Mouse (Mus musculus) forebrain, embryonic 15.5 days (tissue): ENCODE results near the gene Ambra1. TPM values are rescaled to one million over a fixed set of nuclear protein-coding genes. Genes with fewer than 3 reads are reported as not detected.

Source experiments
- ATAC-seq: fragments of 200-750 bp; cut with Nextera tagmentation; replicated peaks from 2 replicates; pipeline ENCODE4 v1.8.0; 2017; ENCODE audit warnings: mild to moderate bottlenecking, moderate TSS enrichment, moderate library complexity
- H3K27ac ChIP-seq: fragments of 300-500 bp; sonication (generic); replicated peaks from 2 replicates; pipeline ENCODE4 v1.5.1; 2015; ENCODE audit warnings: mild to moderate bottlenecking, inconsistent platforms
- H3K27me3 ChIP-seq: fragments of 300-500 bp; sonication (generic); 2 replicates; pipeline ENCODE4 v1.6.1; 2015; ENCODE audit warnings: inconsistent platforms
- H3K36me3 ChIP-seq: fragments of 300-500 bp; sonication (generic); 2 replicates; pipeline ENCODE4 v1.6.1; 2015; ENCODE audit warnings: mild to moderate bottlenecking, inconsistent platforms
- H3K4me1 ChIP-seq: fragments of 300-500 bp; sonication (generic); 2 replicates; pipeline ENCODE4 v1.6.1; 2015; ENCODE audit warnings: inconsistent platforms
- H3K4me2 ChIP-seq: fragments of 300-500 bp; sonication (generic); replicated peaks from 2 replicates; pipeline ENCODE4 v1.6.1; 2015; ENCODE audit warnings: mild to moderate bottlenecking, inconsistent platforms
- H3K4me3 ChIP-seq: fragments of 300-500 bp; sonication (generic); 2 replicates; pipeline ENCODE4 v1.5.1; 2015; ENCODE audit warnings: mild to moderate bottlenecking, inconsistent platforms
- H3K9ac ChIP-seq: fragments of 300-500 bp; sonication (generic); replicated peaks from 2 replicates; pipeline ENCODE4 v1.6.1; 2015; ENCODE audit warnings: mild to moderate bottlenecking, inconsistent platforms
- H3K9me3 ChIP-seq: fragments of 300-500 bp; sonication (generic); 2 replicates; pipeline ENCODE4 v1.6.1; 2016; ENCODE audit warnings: inconsistent platforms
- WGBS: fragments of 180-500 bp; shearing (Covaris S2); methylation state at CpG from one replicate; pipeline ENCODE4 v1.1.7; 2015; ENCODE audit warnings: mixed read lengths; 5-methylcytosine and 5-hydroxymethylcytosine counted together
- polyA plus RNA-seq: library from polyadenylated mRNA; unstranded; fragments of >200 nt; fragmentation: Nextera tagmentation; extraction: Ambion mirVana; gene quantifications from 2 replicates; pipeline ENCODE4 v1.2.1, GENCODE M21; 2015

The Ambra1 gene
- polyA plus RNA-seq, 1 experiment from 2014 or later: 20.0 TPM

DNA sequence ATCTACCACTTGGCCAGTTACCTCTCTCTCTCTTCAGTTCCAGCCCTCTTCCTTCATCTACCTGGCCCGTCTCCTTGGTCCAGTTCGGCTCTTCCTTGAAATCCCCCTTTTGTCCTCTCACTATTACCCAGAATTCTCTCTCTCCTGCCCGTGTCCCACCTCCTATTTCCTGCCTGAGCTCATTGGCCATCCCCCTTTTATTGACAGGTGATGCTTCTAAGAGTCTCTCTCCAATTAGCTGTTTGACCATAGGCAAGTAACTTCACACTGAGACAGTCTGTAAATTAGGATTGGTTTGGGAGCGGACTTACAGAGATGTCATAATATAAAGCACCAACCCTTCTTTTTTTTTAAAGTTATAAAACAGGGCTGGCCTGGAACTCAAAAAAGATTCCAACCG, 14.8 kb downstream of the Ambra1 start:
- Histone ChIP-seq H3K9me3 (no peaks in the 10 kb centered on the region), H3K27ac (no peak overlapping the region), H3K4me1 (no peaks in the 10 kb centered on the region), H3K4me2 (no peak overlapping the region), H3K4me3 (no peak overlapping the region), H3K27me3 (no peaks in the 10 kb centered on the region), H3K9ac (no peak overlapping the region), H3K36me3 (no peaks in the 10 kb centered on the region)
- 81% methylated on average over 5 of the region's 5 CpGs for WGBS
- no peak for ATAC-seq

DNA sequence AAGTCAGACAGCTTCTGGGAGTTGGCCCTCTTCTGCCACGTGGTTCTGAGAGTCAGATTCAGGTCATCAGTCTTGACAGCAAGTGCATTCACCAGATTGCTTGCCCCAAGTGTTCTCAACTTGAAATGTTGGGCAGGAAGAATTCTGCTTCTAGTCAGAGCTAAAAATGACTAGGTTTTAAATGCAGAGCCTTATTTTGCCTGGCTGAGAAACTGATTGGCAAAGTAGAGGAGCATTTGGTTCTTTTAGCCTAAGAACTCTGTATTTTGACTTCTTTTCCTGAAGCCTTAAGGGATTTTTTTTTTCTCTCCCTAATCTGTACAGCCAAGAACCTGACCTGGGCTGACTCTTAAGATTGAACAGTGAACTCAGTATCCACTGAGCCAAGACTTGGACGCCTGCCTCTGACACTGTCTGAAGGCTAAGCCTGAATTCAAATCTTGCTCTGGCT, 19.9 kb downstream of the Ambra1 start:
- Histone ChIP-seq H3K27me3 (no peaks in the 10 kb centered on the region), H3K9me3 (no peaks in the 10 kb centered on the region), H3K9ac (no peak overlapping the region), H3K27ac (no peak overlapping the region), H3K4me1 (no peaks in the 10 kb centered on the region), H3K36me3 (no peaks in the 10 kb centered on the region), H3K4me3 (no peak overlapping the region), H3K4me2 (no peak overlapping the region)
- WGBS: 68% methylated on average over 2 of the region's 2 CpGs
- no peak for ATAC-seq

DNA sequence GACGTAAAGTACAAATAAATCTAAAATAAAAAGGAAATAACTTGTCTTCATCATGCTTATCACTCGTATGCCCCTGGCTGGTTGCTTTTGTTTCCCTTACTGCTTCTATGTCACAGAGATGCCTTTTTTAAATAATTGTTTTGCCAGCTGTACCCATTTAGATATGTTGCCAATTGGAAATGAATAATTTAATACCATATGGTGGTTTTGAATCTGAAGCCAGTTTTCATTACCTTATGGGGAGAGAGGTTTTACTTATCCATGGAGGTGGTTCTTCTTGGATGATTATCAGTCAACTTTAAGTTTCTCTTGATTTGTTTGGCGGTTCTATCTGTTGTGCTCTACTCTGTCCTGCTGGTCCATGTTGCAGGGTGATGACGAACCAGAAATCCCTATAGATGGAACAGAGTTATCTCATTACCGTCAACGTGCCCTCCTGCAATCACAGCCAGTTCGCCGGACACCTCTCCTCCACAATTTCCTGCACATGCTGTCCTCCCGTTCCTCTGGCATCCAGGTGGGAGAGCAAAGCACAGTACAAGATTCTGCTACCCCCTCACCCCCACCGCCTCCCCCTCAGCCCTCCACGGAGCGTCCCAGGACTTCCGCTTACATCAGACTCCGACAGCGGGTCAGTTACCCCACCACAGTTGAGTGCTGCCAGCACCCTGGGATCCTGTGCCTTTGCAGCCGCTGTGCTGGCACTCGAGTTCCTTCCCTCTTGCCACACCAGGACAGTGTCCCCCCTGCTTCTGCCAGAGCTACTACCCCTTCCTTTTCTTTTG, 42.2 kb downstream of the Ambra1 start:
- Histone ChIP-seq H3K9me3 (no peaks in the 10 kb centered on the region), H3K36me3 (peaks cover 40% of the 10 kb centered on the region)

DNA sequence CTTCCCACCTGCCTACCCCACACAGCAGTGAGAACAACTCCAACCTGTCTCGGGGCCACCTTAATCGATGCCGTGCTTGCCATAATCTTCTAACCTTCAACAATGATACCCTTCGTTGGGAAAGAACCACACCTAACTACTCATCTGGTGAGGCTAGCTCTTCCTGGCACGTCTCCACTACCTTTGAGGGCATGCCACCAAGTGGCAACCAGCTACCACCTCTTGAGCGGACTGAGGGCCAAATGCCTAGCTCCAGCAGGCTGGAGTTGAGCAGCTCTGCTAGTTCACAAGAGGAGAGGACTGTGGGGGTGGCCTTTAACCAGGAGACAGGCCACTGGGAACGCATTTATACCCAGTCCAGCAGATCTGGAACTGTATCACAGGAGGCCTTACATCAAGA, 43.4 kb downstream of the Ambra1 start:
- H3K4me3 ChIP-seq: no peak overlapping the region
- 93% methylated on average over 7 of the region's 7 CpGs for WGBS
- no peaks in the 10 kb centered on the region for H3K27me3 ChIP-seq
- H3K27ac ChIP-seq: no peak overlapping the region
- no peak overlapping the region for H3K9ac ChIP-seq
- H3K4me2 ChIP-seq: no peak overlapping the region
- no peak for ATAC-seq
- no peaks in the 10 kb centered on the region for H3K9me3 ChIP-seq
- H3K36me3 ChIP-seq: peaks cover 33% of the 10 kb centered on the region
- 0 out of 2 replicates have a peak, but pooled peaks cover 3% of the 10 kb centered on the region for H3K4me1 ChIP-seq

More for the DNA sequence above, 42.2 kb downstream of the Ambra1 start:
- Histone ChIP-seq H3K27ac (peak overlapping the region; percentile 31; the same call in 1 of the 2 replicates), H3K4me3 (no peak overlapping the region), H3K9ac (no peak overlapping the region), H3K4me2 (no peak overlapping the region), H3K27me3 (no peaks in the 10 kb centered on the region), H3K4me1 (0 out of 2 replicates have a peak, but pooled peaks cover 3% of the 10 kb centered on the region)
- ATAC-seq: 0 out of 2 replicates have a peak, but pooled peaks have one; percentile 13
- 86% methylated on average over 17 of the region's 17 CpGs for WGBS

DNA sequence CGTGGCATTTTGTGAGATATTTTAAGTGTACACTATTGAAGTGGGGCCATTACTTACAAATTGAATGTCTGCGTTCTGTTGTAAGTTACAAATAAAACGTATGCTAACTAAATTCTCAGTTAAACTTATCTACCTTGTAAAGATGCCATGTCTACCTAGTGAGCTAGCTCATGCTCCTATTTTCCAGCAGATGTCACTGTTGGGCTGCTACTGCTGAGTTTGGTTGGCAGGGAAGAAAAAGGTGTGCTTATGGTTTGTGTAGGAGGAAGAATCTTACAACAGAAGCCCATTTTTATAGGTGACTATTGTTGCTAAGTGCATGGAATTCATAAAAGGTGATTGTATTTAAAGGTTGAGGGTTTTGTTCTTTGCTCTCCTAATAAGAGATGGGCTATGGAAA, 49.2 kb downstream of the Ambra1 start:
- H3K4me2 ChIP-seq: no peak overlapping the region
- H3K9me3 ChIP-seq: no peaks in the 10 kb centered on the region
- no peak; the same call in 1 of the 2 replicates for ATAC-seq
- no peaks in the 10 kb centered on the region for H3K27me3 ChIP-seq
- H3K9ac ChIP-seq: no peak overlapping the region
- peaks cover 2% of the 10 kb centered on the region; the same call in 1 of the 2 replicates for H3K36me3 ChIP-seq
- H3K4me1 ChIP-seq: no peaks in the 10 kb centered on the region
- H3K4me3 ChIP-seq: no peak overlapping the region
- whole genome bisulfite sequencing: 70% methylated on average over 3 of the region's 3 CpGs
- H3K27ac ChIP-seq: no peak overlapping the region

DNA sequence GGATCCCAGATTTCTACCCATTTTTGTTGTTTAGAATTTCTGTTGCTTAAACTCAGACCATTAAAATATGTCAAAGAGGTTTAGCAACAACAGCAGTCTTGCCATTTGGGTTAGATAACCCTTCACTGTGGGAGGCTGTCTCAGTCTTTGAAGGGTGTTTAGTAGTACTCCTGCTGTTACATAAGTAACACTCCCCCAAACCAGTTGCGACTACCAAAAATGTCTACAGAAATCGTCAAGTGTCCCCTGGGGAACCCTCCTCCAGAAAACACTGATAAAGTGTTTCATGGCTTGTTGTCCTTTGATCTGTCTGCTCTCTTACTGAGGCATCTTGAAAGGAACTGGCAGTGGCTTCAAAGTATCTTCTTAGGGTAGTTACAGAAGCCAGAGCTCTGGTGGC, 61.7 kb downstream of the Ambra1 start:
- H3K36me3 ChIP-seq: no peaks in the 10 kb centered on the region
- H3K27me3 ChIP-seq: no peaks in the 10 kb centered on the region
- no peak overlapping the region for H3K9ac ChIP-seq
- no peak for ATAC-seq
- no peak overlapping the region for H3K4me2 ChIP-seq
- peaks cover 12% of the 10 kb centered on the region; the same call in 1 of the 2 replicates for H3K4me1 ChIP-seq
- 52% methylated on average over 2 of the region's 2 CpGs for WGBS
- 0 out of 2 replicates have a peak overlapping the region, but pooled peaks have one; percentile 37 for H3K27ac ChIP-seq
- H3K9me3 ChIP-seq: no peaks in the 10 kb centered on the region
- no peak overlapping the region for H3K4me3 ChIP-seq

DNA sequence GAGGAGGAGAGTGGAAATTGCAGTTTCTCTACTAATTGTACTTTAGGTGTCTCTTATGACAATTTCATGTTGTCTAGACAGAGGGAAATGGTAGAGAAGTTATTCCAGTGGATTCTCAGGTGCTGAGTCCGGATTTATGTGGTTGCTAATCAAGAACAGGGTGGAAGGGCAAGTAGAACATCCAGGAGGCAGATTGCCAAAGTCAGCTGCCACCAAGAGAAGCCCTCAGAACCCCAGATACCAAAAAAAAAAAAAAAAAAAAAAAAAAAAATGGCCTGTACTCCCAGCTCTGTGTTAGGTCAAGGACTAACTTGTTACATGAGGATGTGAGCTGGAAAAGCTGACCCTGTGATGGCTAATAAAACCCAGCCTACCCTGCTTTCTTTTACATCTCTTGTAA, 62.4 kb downstream of the Ambra1 start:
- no peaks in the 10 kb centered on the region for H3K9me3 ChIP-seq
- H3K4me3 ChIP-seq: no peak overlapping the region

DNA sequence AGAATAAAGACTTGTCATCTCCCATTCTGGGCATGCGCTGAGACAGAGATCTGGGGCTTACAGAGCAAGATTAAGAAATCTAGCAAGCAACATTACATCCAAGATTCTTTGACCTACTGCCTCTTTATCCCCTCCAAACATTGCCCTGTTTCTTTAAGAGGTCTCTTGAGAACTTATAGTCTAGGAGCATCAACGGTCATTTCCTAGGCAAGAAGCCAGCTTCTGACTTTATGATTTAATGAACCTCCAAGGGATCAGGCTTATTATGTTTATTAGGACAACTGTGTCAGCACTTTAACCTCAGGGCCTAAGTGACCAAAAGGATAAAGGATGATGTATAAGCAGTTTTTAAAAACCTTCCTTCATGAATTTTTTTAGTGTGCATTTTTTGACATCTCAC, 64.5 kb downstream of the Ambra1 start:
- H3K27ac ChIP-seq: no peak overlapping the region
- H3K4me2 ChIP-seq: no peak overlapping the region
- ATAC-seq: no peak
- no peaks in the 10 kb centered on the region for H3K27me3 ChIP-seq
- H3K4me1 ChIP-seq: peaks cover 12% of the 10 kb centered on the region; the same call in 1 of the 2 replicates
- no peaks in the 10 kb centered on the region for H3K36me3 ChIP-seq
- no peak overlapping the region for H3K4me3 ChIP-seq
- H3K9ac ChIP-seq: no peak overlapping the region
- WGBS: 69% methylated on average over 2 of the region's 2 CpGs
- no peaks in the 10 kb centered on the region for H3K9me3 ChIP-seq

More for the DNA sequence above, 62.4 kb downstream of the Ambra1 start:
- Histone ChIP-seq H3K27ac (0 out of 2 replicates have a peak overlapping the region, but pooled peaks have one; percentile 19), H3K4me2 (no peak overlapping the region), H3K27me3 (no peaks in the 10 kb centered on the region), H3K4me1 (peaks cover 12% of the 10 kb centered on the region; the same call in 1 of the 2 replicates), H3K9ac (no peak overlapping the region), H3K36me3 (no peaks in the 10 kb centered on the region)
- 74% methylated on average over 1 of the region's 1 CpGs for WGBS
- no peak for ATAC-seq

DNA sequence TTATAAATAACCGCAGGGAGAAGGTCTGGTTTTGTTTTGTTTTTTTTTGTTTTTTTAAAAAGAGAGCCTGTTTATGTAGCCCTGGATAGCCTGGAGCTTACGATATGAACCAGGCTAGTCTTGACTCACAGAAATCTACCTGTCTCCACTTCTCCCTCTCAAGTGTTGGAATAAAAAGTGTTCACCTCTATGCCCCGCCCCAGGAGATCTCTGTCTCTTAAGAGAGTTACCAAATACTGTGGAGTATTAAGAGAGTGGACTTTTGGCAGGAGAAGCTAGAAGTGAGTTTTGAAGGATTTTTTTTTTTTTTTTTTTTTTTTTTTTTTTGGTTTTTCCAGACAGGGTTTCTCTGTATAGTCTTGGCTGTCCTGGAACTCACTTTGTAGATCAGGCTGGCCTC, 65.2 kb downstream of the Ambra1 start:
- no peaks in the 10 kb centered on the region for H3K27me3 ChIP-seq
- H3K27ac ChIP-seq: no peak overlapping the region
- H3K4me3 ChIP-seq: no peak overlapping the region
- ATAC-seq: no peak
- H3K9me3 ChIP-seq: no peaks in the 10 kb centered on the region
- H3K36me3 ChIP-seq: no peaks in the 10 kb centered on the region
- WGBS: 87% methylated on average over 3 of the region's 3 CpGs
- peaks cover 12% of the 10 kb centered on the region; the same call in 1 of the 2 replicates for H3K4me1 ChIP-seq
- no peak overlapping the region for H3K9ac ChIP-seq
- H3K4me2 ChIP-seq: no peak overlapping the region

DNA sequence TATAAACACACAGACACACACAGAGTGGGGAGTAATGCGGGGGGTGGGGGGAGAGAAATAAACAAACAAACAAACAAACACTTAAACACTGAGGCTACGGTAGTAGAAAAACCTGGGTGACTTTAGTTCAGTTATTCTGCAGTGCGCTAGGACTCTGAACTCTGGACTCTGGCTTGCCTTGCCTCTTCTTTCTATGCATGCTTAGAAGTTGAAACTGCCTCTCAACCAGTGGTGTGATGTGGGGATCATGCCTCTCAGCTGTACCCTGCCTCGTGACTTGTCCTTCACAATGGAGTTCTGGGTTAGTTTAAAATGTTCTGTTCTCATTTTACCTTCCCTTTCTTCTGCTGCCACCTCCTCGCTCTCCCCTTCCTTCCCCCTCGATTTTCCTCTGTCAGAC, 81.5 kb downstream of the Ambra1 start:
- no peaks in the 10 kb centered on the region for H3K27me3 ChIP-seq
- H3K4me3 ChIP-seq: no peak overlapping the region
- H3K27ac ChIP-seq: no peak overlapping the region
- ATAC-seq: no peak
- no peak overlapping the region for H3K4me2 ChIP-seq
- H3K36me3 ChIP-seq: peaks cover 8% of the 10 kb centered on the region; the same call in 1 of the 2 replicates
- no peaks in the 10 kb centered on the region for H3K9me3 ChIP-seq
- 91% methylated on average over 6 of the region's 6 CpGs for WGBS
- no peak overlapping the region for H3K9ac ChIP-seq
- H3K4me1 ChIP-seq: no peaks in the 10 kb centered on the region

DNA sequence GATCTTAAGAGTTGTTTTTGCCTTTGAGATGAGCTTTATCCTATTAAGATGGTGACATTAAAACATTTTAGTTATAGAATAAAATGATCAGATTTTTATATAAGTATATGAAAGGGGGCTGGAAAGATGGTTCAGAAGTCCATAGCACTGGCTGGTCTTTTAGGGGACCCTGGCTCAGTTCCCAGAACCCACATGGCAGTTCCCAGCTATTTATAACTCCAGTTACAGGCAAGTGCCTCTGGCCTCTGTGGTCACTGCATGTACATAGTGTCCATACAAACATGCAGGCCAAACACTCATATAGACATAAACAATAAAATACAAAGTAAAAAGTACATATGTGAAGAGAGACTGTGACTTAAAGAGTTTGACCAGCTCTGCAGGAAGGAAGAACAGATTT, 86.8 kb downstream of the Ambra1 start:
- H3K4me3 ChIP-seq: no peak overlapping the region
- H3K36me3 ChIP-seq: no peaks in the 10 kb centered on the region; the same call in 1 of the 2 replicates
- H3K9me3 ChIP-seq: no peaks in the 10 kb centered on the region
- no peaks in the 10 kb centered on the region for H3K27me3 ChIP-seq
- H3K4me1 ChIP-seq: no peaks in the 10 kb centered on the region
- H3K27ac ChIP-seq: no peak overlapping the region
- no peak overlapping the region for H3K9ac ChIP-seq
- no peak for ATAC-seq
- H3K4me2 ChIP-seq: no peak overlapping the region

DNA sequence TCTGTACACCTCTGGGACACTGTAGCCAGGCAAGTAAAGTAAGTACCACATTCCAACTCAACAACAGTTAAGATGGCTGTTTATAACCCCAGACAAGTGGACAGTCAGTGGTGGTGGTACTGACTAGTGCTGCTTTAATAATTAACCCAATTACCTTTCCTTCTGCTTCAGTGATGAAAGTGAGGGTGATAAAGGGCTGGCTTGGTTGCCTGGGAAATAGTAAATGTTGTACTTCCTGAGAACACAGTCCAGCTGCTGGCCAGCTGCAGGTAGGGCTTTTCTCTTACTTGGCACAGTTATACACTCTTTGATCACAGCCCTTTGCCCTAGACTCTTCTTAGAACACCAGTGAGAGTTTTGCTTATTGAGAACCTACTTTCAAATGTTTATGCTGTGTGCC, 102.3 kb downstream of the Ambra1 start:
- H3K27ac ChIP-seq: no peak overlapping the region
- no peaks in the 10 kb centered on the region for H3K27me3 ChIP-seq
- no peaks in the 10 kb centered on the region for H3K9me3 ChIP-seq
- no peak overlapping the region for H3K9ac ChIP-seq
- no peak overlapping the region for H3K4me2 ChIP-seq
- no peaks in the 10 kb centered on the region for H3K4me1 ChIP-seq
- no peak overlapping the region for H3K4me3 ChIP-seq
- ATAC-seq: no peak
- no peaks in the 10 kb centered on the region; the same call in 1 of the 2 replicates for H3K36me3 ChIP-seq
